Comparison of ENCODE assay signal across 13 mouse cellular contexts in the genomic region with DNA sequence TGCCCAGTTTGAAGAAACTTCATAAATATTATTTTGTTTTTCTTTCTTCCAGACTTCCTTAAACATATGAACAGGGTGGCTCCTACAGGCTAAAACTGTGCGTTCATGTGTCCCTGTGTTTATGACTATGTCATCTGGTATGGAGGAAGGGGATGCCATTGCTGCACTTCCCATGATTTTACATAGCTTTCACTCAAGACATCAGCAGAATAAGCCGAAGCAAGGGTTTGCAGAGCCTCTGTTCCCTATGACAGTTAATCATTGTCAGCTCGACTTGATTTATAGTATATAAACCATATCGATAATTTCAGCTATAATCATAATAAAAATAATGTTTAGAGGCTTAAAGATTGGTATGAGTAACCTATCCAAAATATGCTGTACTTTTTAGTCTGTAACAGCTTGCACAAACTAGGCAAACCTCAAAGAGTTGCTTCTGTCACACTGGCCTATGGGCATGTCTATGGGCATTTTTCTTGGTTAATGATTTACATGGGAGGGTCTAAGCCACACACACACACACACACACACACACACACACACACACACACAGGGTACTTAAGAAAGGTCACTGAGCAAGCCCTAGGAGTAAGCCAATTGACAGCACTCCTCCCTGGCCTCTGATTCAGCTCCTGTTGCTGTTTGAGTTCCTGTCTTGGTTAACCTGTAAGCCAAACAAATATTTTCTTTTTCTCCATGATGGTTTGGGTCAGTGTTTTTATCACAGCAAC. TPM values are rescaled to one million over a fixed set of nuclear protein-coding genes. Genes with fewer than 3 reads are reported as not detected.
DNase-seq lines count a peak whose midpoint lies in the region; ATAC-seq and TF ChIP-seq lines count a peak whose summit lies in the region.
"Had no signal": no experiment of that assay in that cellular context is flagged by ENCODE, and none has a peak within 500 bp of the region (broad histone marks: within the 10 kb centered on the region; RNA-seq: fewer than 3 reads in every experiment).

No protein-coding gene starts in this region.

- peak overlapping the region; percentile 14; the same call in 1 of the 2 replicates for H3K4me2 ChIP-seq in intestine, postnatal 0 days (replicated peaks; ENCODE audit: low read depth)
- H3K4me2 ChIP-seq in kidney, embryonic 14.5 days (replicated peaks; ENCODE audit: low read depth, low read length) = no peak overlapping the region
- no peak overlapping the region for H3K4me2 ChIP-seq in stomach, embryonic 14.5 days (replicated peaks; ENCODE audit: low read depth, low read length)
- H3K4me2 ChIP-seq: forebrain, embryonic 12.5 days; heart, embryonic 15.5 days; midbrain, embryonic 13.5 days had no signal

- ATAC-seq in intestine, postnatal 0 days = peak; percentile 88
- ATAC-seq in kidney, embryonic 14.5 days (ENCODE audit: low FRiP score, low TSS enrichment) = peak; percentile 68
- peak; percentile 53; the same call in 1 of the 2 replicates for ATAC-seq in stomach, embryonic 14.5 days (ENCODE audit: insufficient number of reproducible peaks, insufficient read depth, low FRiP score, low read depth)
- ATAC-seq: CD4-positive, CD25-positive, alpha-beta regulatory T cell, adult 4 months; hindbrain, embryonic 16.5 days; midbrain, embryonic 13.5 days had no signal

- no peak overlapping the region for H3K27ac ChIP-seq in intestine, postnatal 0 days (ENCODE audit: low read depth, low read length)
- H3K27ac ChIP-seq in kidney, embryonic 14.5 days (ENCODE audit: low read depth, low read length) = no peak overlapping the region
- no peak overlapping the region for H3K27ac ChIP-seq in stomach, embryonic 14.5 days (ENCODE audit: low read length)
- H3K27ac ChIP-seq: forebrain, embryonic 12.5 days; heart, embryonic 15.5 days; macrophage; midbrain, embryonic 13.5 days had no signal

- no peaks in the 10 kb centered on the region for H3K9me3 ChIP-seq in intestine, postnatal 0 days (ENCODE audit: control insufficient read depth)
- H3K9me3 ChIP-seq in kidney, embryonic 14.5 days (ENCODE audit: control insufficient read depth, low read length) = no peaks in the 10 kb centered on the region
- H3K9me3 ChIP-seq in stomach, embryonic 14.5 days (ENCODE audit: control insufficient read depth, low read depth, low read length) = no peaks in the 10 kb centered on the region
- H3K9me3 ChIP-seq: forebrain, embryonic 12.5 days; heart, embryonic 15.5 days; midbrain, embryonic 13.5 days had no signal

- no peak for TF ChIP-seq CTCF in intestine, postnatal 0 days (IDR thresholded peaks at IDR 0.05; ENCODE audit: low read depth)

- H3K36me3 ChIP-seq in intestine, postnatal 0 days (ENCODE audit: control insufficient read depth, insufficient read depth) = no peaks in the 10 kb centered on the region
- no peaks in the 10 kb centered on the region for H3K36me3 ChIP-seq in kidney, embryonic 14.5 days (ENCODE audit: control insufficient read depth, insufficient read depth, low read length)
- H3K36me3 ChIP-seq in stomach, embryonic 14.5 days (ENCODE audit: control insufficient read depth, insufficient read depth, low read length) = no peaks in the 10 kb centered on the region
- H3K36me3 ChIP-seq: forebrain, embryonic 12.5 days; heart, embryonic 15.5 days; midbrain, embryonic 13.5 days had no signal

- H3K4me1 ChIP-seq in intestine, postnatal 0 days (replicated peaks; ENCODE audit: control insufficient read depth, insufficient read depth, low read length) = no peaks in the 10 kb centered on the region
- no peaks in the 10 kb centered on the region for H3K4me1 ChIP-seq in kidney, embryonic 14.5 days (ENCODE audit: control insufficient read depth, insufficient read depth, low read length)
- no peaks in the 10 kb centered on the region for H3K4me1 ChIP-seq in stomach, embryonic 14.5 days (ENCODE audit: control insufficient read depth, insufficient read depth, low read length)
- H3K4me1 ChIP-seq: forebrain, embryonic 12.5 days; heart, embryonic 15.5 days; midbrain, embryonic 13.5 days had no signal

- H3K4me3 ChIP-seq in intestine, postnatal 0 days (ENCODE audit: low read depth, low read length) = no peak overlapping the region
- no peak overlapping the region for H3K4me3 ChIP-seq in kidney, embryonic 14.5 days (ENCODE audit: low read length)
- H3K4me3 ChIP-seq in stomach, embryonic 14.5 days (ENCODE audit: low read depth, low read length) = no peak overlapping the region
- H3K4me3 ChIP-seq: forebrain, embryonic 12.5 days; heart, embryonic 15.5 days; midbrain, embryonic 13.5 days had no signal

- peak; percentile 11 for DNase-seq in liver
- no peak for DNase-seq in natural killer cell, adult 2 months (ENCODE audit: low spot score in 2 of 2)
- no peak for DNase-seq in layer of hippocampus, adult 8-10 months (ENCODE audit: low spot score in 2 of 2)
- DNase-seq in adrenal gland, adult 18-20 months (ENCODE audit: low spot score in 2 of 2) = no peak

- WGBS in intestine, postnatal 0 days = 30% methylated on average over 4 of the region's 4 CpGs
- 60% methylated on average over 4 of the region's 4 CpGs for WGBS in kidney, embryonic 14.5 days
- WGBS in stomach, embryonic 14.5 days = 59% methylated on average over 4 of the region's 4 CpGs

- H3K9ac ChIP-seq in intestine, postnatal 0 days (ENCODE audit: low read depth, low read length) = no peak overlapping the region
- no peak overlapping the region for H3K9ac ChIP-seq in kidney, embryonic 14.5 days (ENCODE audit: low read depth, low read length)
- no peak overlapping the region for H3K9ac ChIP-seq in stomach, embryonic 14.5 days (replicated peaks; ENCODE audit: low read depth, low read length)
- H3K9ac ChIP-seq: forebrain, embryonic 12.5 days; heart, embryonic 15.5 days; midbrain, embryonic 13.5 days had no signal

- no peaks in the 10 kb centered on the region for H3K27me3 ChIP-seq in intestine, postnatal 0 days (replicated peaks; ENCODE audit: control insufficient read depth, insufficient read depth, low read length)
- H3K27me3 ChIP-seq in kidney, embryonic 14.5 days (ENCODE audit: control insufficient read depth, insufficient read depth, low read length) = no peaks in the 10 kb centered on the region
- H3K27me3 ChIP-seq in stomach, embryonic 14.5 days (ENCODE audit: control insufficient read depth, insufficient read depth, low read length) = no peaks in the 10 kb centered on the region
- H3K27me3 ChIP-seq: forebrain, embryonic 12.5 days; heart, embryonic 15.5 days; midbrain, embryonic 13.5 days had no signal

RNA-seq across cellular contexts. Expression of gene Ralgapa2, which starts 12.7 kb away (rescaled TPM):
- 4.9 and 6.1 TPM in 2 replicates for polyA plus RNA-seq in intestine, postnatal 0 days (2015; fragmentation: Nextera tagmentation; extraction: Ambion mirVana)
- 5.8 and 8.5 TPM in 2 replicates for polyA plus RNA-seq in kidney, embryonic 14.5 days (2014; fragmentation: Nextera tagmentation; extraction: Ambion mirVana)
- polyA plus RNA-seq in stomach, embryonic 14.5 days (2014; fragmentation: Nextera tagmentation; extraction: Ambion mirVana) = 10.6 and 13.8 TPM in 2 replicates
- total RNA-seq in layer of hippocampus, adult 8-10 months (2022) = 10 to 100 TPM; 22.5 to 30.0 (median 27.4) TPM
- total RNA-seq in adrenal gland, adult 18-20 months (2021) = 10 to 100 TPM; 24.6 to 37.7 TPM
